In genomic region chr8:106134751-106135571, GRCm38 (mm10) we compare ENCODE assay signal across 9 mouse cellular contexts. TPM values are rescaled to one million over a fixed set of nuclear protein-coding genes. Genes with fewer than 3 reads are reported as not detected.
DNase-seq lines count a peak whose midpoint lies in the region; ATAC-seq lines count a peak whose summit lies in the region.
"Had no signal": no experiment of that assay in that cellular context is flagged by ENCODE, and none has a peak within 500 bp of the region (broad histone marks: within the 10 kb centered on the region; RNA-seq: fewer than 3 reads in every experiment).

No protein-coding gene starts in this region.

- DNase-seq in ovary, adult 18-20 months (ENCODE audit: low spot score) = peak; percentile 51
- DNase-seq in ovary, postnatal 14 days (ENCODE audit: low spot score) = no peak
- DNase-seq in kidney, adult 8-10 months = peak; percentile 96 to 98
- DNase-seq in lung, adult 18-20 months = peak; percentile 96 to 98
- DNase-seq in urinary bladder, postnatal 25 days (ENCODE audit: low spot score) = peak; percentile 83
- DNase-seq in gastrocnemius, postnatal 36 days = no peak
- no peak for DNase-seq in left cerebral cortex, adult 8-10 months (ENCODE audit: low spot score in 2 of 2)

- intact Hi-C loops in gastrocnemius, postnatal 36 days (cut with DNase I) = no loop called here

- ATAC-seq in granulocyte monocyte progenitor cell, adult 5-6 weeks (replicated peaks; ENCODE audit: poor library complexity, severe bottlenecking) = no peak

RNA-seq across cellular contexts. Expression of gene Esrp2, which starts 1.8 kb away (rescaled TPM):
- not detected in 2 replicates for total RNA-seq in granulocyte monocyte progenitor cell, adult 5-6 weeks (2014; fragmentation: Nextera tagmentation)
- not detected in 2 replicates for total RNA-seq in granulocyte monocyte progenitor cell, adult 5-6 weeks (2017)
- under 1 TPM in 1 of 2 experiments, not detected in 1; 0.26 TPM for total RNA-seq in gastrocnemius, postnatal 36 days (2021)
- under 1 TPM in 3 of 4 experiments, not detected in 1; 0.19 to 0.87 (median 0.70) TPM for total RNA-seq in left cerebral cortex, adult 8-10 months (2022)
- total RNA-seq: hematopoietic stem cell, adult 5-6 weeks had no signal

RNA-seq across cellular contexts. Expression of gene Pla2g15, which starts 15.2 kb away (rescaled TPM):
- 22.9 and 35.4 TPM in 2 replicates for total RNA-seq in granulocyte monocyte progenitor cell, adult 5-6 weeks (2014; fragmentation: Nextera tagmentation)
- 12.9 and 17.9 TPM in 2 replicates for total RNA-seq in granulocyte monocyte progenitor cell, adult 5-6 weeks (2017)
- total RNA-seq in gastrocnemius, postnatal 36 days (2021) = 1 to 10 TPM; 2.8 to 3.0 TPM
- total RNA-seq in left cerebral cortex, adult 8-10 months (2022) = 10 to 100 TPM; 23.4 to 31.5 (median 26.9) TPM

RNA-seq across cellular contexts. Expression of gene Slc7a6, which starts 33.7 kb away (rescaled TPM):
- total RNA-seq in granulocyte monocyte progenitor cell, adult 5-6 weeks (2014; fragmentation: Nextera tagmentation) = 29.6 and 30.3 TPM in 2 replicates
- 21.9 and 31.5 TPM in 2 replicates for total RNA-seq in granulocyte monocyte progenitor cell, adult 5-6 weeks (2017)
- total RNA-seq in gastrocnemius, postnatal 36 days (2021) = 10 to 100 TPM in 1 of 2 experiments, 1 to 10 TPM in 1; 5.9 to 10.1 TPM
- total RNA-seq in left cerebral cortex, adult 8-10 months (2022) = 10 to 100 TPM; 18.6 to 27.4 (median 23.4) TPM

Comparison
In these comparisons a context has a peak if more than half of its experiments do, and no peak if none do; other contexts are left out.
1. DNase-seq: peak in ovary, adult 18-20 months (single experiment), kidney, adult 8-10 months (2 of 2), lung, adult 18-20 months (2 of 2) and urinary bladder, postnatal 25 days (single experiment); none in ovary, postnatal 14 days (single experiment), gastrocnemius, postnatal 36 days (0 of 2) and left cerebral cortex, adult 8-10 months (0 of 2).